Mouse (Mus musculus): Measurements from ENCODE around the gene Upp2. TPM values are rescaled to one million over a fixed set of nuclear protein-coding genes. Genes with fewer than 3 reads are reported as not detected.

Upp2 gene
- total RNA-seq, 1 experiment: 0.67 TPM

DNA sequence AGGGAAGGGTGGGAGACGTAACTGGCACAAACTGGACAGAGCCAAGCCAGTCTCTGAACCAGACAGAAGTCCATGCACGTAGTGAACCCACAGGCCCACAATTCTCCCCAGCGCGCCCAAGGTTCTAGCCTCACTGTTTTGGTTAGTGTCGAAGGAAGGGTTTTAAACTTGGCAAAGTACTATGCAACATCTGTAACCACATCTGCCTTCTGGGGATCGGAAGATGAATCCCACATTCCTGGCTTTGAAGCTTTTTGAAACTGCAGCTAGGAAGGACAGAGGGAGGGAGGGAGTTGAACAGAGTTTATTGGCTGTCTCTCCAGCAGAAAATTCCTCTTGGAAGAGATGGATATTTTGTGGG lies 1.1 kb upstream of the Upp2 start:
- Histone ChIP-seq H3K9ac (ENCODE audit: insufficient read depth, low read depth, low read length, poor library complexity, severe bottlenecking) (peak overlapping the region; percentile 33; the same call in 1 of the 2 replicates), H3K4me1 (ENCODE audit: control insufficient read depth in 2 of 2, insufficient read depth in 2 of 2, low read length in 2 of 2, poor library complexity in 1 of 2) (peaks cover 6 to 12% of the 10 kb centered on the region in 2 experiments; a peak in 3 of 4 replicates), H3K36me3 (ENCODE audit: control insufficient read depth, insufficient read depth, low read length, poor library complexity, severe bottlenecking) (no peaks in the 10 kb centered on the region), H3K4me3 (ENCODE audit: insufficient read depth in 1 of 2, low read depth in 1 of 2, low read length in 2 of 2, poor library complexity in 1 of 2, severe bottlenecking in 1 of 2) (peak overlapping the region; percentile 89 to 93), H3K9me3 (ENCODE audit: control insufficient read depth, insufficient read depth, low read depth, low read length) (no peaks in the 10 kb centered on the region), H3K27ac (ENCODE audit: insufficient read depth, low read depth, low read length, poor library complexity, severe bottlenecking) (no peak overlapping the region; the same call in 1 of the 2 replicates)
- TF ChIP-seq HCFC1 (IDR thresholded peaks at IDR 0.05; ENCODE audit: borderline replicate concordance, insufficient read depth, low read length) (no peak), CHD2 (IDR thresholded peaks at IDR 0.05; ENCODE audit: low read depth, low read length) (no peak), ZNF384 (IDR thresholded peaks at IDR 0.05; ENCODE audit: low read depth, low read length) (no peak), MAFK (IDR thresholded peaks at IDR 0.05; ENCODE audit: insufficient read depth, low read depth, low read length) (no peak), ZC3H11A (IDR thresholded peaks at IDR 0.05; ENCODE audit: borderline replicate concordance, low read depth, low read length) (no peak)
- in situ Hi-C loops (cut with MboI; ENCODE audit: low sequenced_read_pairs in 2 of 2, unreplicated experiment in 2 of 2): no loop called here
- no peak for DNase-seq (ENCODE audit: low read depth, low spot score)

DNA sequence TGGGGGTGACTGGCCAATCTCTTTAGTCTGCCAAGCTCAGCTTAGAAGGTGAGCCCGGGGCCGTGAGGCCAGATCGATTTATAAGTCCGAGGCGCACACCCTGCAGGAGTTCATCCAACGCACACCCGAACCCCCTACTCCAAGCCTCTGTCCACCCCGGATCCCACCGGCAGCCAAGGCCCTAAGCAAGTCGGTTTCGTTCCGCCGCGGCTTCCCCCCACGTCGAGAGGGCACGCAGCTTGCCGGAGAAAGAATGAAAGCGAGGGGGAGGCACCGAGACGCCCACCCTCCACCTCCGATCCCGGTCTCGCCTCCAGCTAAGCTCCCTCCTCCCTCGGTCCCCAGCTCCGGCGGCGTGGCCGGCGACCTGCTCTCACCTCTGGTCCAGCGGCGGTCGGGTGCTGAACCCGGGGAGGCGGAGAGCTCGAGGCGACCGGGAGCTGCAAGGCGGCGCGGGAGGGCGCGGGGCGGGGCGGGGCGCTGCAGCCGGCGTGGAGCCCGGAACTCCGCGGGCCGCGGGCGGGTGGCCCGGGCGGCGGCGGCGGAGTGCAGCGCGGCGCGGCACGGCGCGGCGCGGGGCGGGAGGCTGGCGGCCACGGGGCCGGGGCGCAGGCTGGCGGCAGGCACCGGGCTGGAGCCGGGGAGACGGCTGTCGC lies 560 bp upstream of the Upp2 start:
- peak overlapping the region; percentile 81 for H3K9ac ChIP-seq (ENCODE audit: insufficient read depth, low read depth, low read length, poor library complexity, severe bottlenecking)
- DNase-seq (ENCODE audit: low read depth, low spot score): no peak
- H3K4me3 ChIP-seq (ENCODE audit: insufficient read depth in 1 of 2, low read depth in 1 of 2, low read length in 2 of 2, poor library complexity in 1 of 2, severe bottlenecking in 1 of 2): peak overlapping the region; percentile 89 to 93
- H3K36me3 ChIP-seq (ENCODE audit: control insufficient read depth, insufficient read depth, low read length, poor library complexity, severe bottlenecking): no peaks in the 10 kb centered on the region
- H3K4me1 ChIP-seq (ENCODE audit: control insufficient read depth in 2 of 2, insufficient read depth in 2 of 2, low read length in 2 of 2, poor library complexity in 1 of 2): peaks cover 6 to 12% of the 10 kb centered on the region in 2 experiments; a peak in 3 of 4 replicates
- no peak for TF ChIP-seq ZNF384 (IDR thresholded peaks at IDR 0.05; ENCODE audit: low read depth, low read length)
- no peak for TF ChIP-seq MAFK (IDR thresholded peaks at IDR 0.05; ENCODE audit: insufficient read depth, low read depth, low read length)
- no peak for TF ChIP-seq HCFC1 (IDR thresholded peaks at IDR 0.05; ENCODE audit: borderline replicate concordance, insufficient read depth, low read length)
- TF ChIP-seq CHD2 (IDR thresholded peaks at IDR 0.05; ENCODE audit: low read depth, low read length): no peak
- TF ChIP-seq ZC3H11A (IDR thresholded peaks at IDR 0.05; ENCODE audit: borderline replicate concordance, low read depth, low read length): no peak
- no peaks in the 10 kb centered on the region for H3K9me3 ChIP-seq (ENCODE audit: control insufficient read depth, insufficient read depth, low read depth, low read length)
- H3K27ac ChIP-seq (ENCODE audit: insufficient read depth, low read depth, low read length, poor library complexity, severe bottlenecking): no peak overlapping the region
- in situ Hi-C loops (cut with MboI; ENCODE audit: low sequenced_read_pairs in 2 of 2, unreplicated experiment in 2 of 2): no loop called here

DNA sequence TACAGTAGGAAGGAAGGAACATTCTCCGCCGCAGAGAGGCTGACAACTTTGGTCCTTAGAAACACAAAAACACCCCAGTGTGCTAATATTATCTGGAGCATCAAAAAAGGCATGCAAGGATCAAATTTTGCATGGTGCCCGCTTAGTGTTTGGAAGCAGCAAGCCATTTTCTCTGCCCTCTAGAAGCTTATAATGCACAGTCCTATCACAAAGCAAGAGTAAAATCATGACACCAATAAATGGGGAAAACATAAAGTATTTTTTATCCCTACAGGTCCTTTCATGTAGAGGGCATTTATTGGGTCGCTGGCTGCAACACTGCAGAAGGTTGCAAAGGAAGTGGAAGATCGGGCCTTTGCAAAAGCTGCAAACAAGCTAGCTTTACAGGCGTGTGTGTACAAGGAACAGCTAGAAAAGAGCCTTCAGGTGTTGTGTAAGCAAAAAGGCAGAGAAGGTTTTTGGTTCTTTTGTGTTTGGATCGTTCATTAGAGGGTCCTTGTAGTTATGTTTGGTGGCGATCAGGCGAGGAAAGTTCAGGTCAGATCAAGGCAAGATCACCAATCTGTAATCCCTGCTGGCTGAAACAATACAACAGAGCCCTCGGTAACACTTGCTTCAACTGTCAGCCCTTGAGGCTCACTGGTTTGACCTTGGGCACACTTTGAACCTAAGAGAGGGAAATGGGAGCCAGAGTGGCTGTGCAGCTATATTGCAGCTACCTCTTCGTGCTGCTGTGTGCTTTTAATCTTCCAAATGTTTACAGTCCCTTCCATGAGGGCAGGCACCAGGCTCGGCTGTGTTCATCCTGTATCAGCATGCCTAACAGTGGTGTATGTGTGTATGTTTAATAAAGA lies 995 bp downstream of the Upp2 start:
- Histone ChIP-seq H3K9me3 (ENCODE audit: control insufficient read depth, insufficient read depth, low read depth, low read length) (no peaks in the 10 kb centered on the region), H3K4me1 (ENCODE audit: control insufficient read depth in 2 of 2, insufficient read depth in 2 of 2, low read length in 2 of 2, poor library complexity in 1 of 2) (peaks cover 6 to 12% of the 10 kb centered on the region in 2 experiments; a peak in 3 of 4 replicates), H3K4me3 (ENCODE audit: insufficient read depth in 1 of 2, low read depth in 1 of 2, low read length in 2 of 2, poor library complexity in 1 of 2, severe bottlenecking in 1 of 2) (peak overlapping the region; percentile 89 to 93), H3K27ac (ENCODE audit: insufficient read depth, low read depth, low read length, poor library complexity, severe bottlenecking) (no peak overlapping the region), H3K9ac (ENCODE audit: insufficient read depth, low read depth, low read length, poor library complexity, severe bottlenecking) (no peak overlapping the region), H3K36me3 (ENCODE audit: control insufficient read depth, insufficient read depth, low read length, poor library complexity, severe bottlenecking) (no peaks in the 10 kb centered on the region)
- no peak for DNase-seq (ENCODE audit: low read depth, low spot score)
- TF ChIP-seq CHD2 (IDR thresholded peaks at IDR 0.05; ENCODE audit: low read depth, low read length) (no peak), HCFC1 (IDR thresholded peaks at IDR 0.05; ENCODE audit: borderline replicate concordance, insufficient read depth, low read length) (no peak), ZC3H11A (IDR thresholded peaks at IDR 0.05; ENCODE audit: borderline replicate concordance, low read depth, low read length) (no peak), MAFK (IDR thresholded peaks at IDR 0.05; ENCODE audit: insufficient read depth, low read depth, low read length) (no peak), ZNF384 (IDR thresholded peaks at IDR 0.05; ENCODE audit: low read depth, low read length) (no peak)
- in situ Hi-C loops (cut with MboI; ENCODE audit: low sequenced_read_pairs in 2 of 2, unreplicated experiment in 2 of 2): no loop called here

DNA sequence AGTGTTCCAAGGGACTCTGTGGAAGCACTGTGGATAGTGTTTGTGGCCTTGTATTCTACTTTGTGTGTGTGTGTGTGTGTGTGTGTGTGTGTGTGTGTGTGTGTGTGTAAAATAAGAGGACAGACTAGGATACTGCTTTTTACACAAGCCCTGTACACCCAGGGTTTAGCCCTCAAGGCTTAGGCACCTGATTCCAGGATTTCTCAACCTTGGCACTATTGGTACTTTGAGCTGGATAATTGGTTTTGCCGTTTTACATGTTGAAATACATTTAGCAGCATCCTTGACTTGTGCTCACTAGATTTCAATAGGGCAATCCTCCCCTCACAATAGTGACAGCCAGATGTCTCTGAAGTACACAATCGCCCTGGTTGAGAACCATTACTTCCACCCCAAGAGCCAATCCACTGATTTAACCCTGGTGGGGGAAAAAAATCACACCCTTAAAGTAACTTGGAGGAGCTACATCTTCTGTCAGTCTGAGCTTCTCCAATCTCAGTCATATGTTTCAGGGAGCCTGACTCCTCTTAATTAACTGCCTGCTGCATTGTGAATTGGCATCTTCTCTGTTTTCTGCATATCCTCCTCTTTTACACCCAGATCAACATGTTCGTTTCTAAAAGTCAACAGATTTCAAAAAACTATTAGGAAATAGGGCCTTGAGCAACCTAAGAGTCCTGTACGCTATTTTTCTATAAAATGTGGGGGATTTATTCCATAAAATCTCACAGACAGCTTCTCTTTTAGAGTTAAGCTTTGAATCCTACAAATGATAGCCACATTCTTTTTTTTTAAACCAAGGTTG lies 1.9 kb downstream of the Upp2 start:
- no peaks in the 10 kb centered on the region for H3K36me3 ChIP-seq (ENCODE audit: control insufficient read depth, insufficient read depth, low read length, poor library complexity, severe bottlenecking)
- H3K9me3 ChIP-seq (ENCODE audit: control insufficient read depth, insufficient read depth, low read depth, low read length): no peaks in the 10 kb centered on the region
- TF ChIP-seq HCFC1 (IDR thresholded peaks at IDR 0.05; ENCODE audit: borderline replicate concordance, insufficient read depth, low read length): no peak
- no peak for TF ChIP-seq ZNF384 (IDR thresholded peaks at IDR 0.05; ENCODE audit: low read depth, low read length)
- H3K4me3 ChIP-seq (ENCODE audit: insufficient read depth in 1 of 2, low read depth in 1 of 2, low read length in 2 of 2, poor library complexity in 1 of 2, severe bottlenecking in 1 of 2): no peak overlapping the region
- peaks cover 6 to 12% of the 10 kb centered on the region in 2 experiments; a peak in 3 of 4 replicates for H3K4me1 ChIP-seq (ENCODE audit: control insufficient read depth in 2 of 2, insufficient read depth in 2 of 2, low read length in 2 of 2, poor library complexity in 1 of 2)
- in situ Hi-C loops (cut with MboI; ENCODE audit: low sequenced_read_pairs in 2 of 2, unreplicated experiment in 2 of 2): no loop called here
- no peak overlapping the region for H3K27ac ChIP-seq (ENCODE audit: insufficient read depth, low read depth, low read length, poor library complexity, severe bottlenecking)
- DNase-seq (ENCODE audit: low read depth, low spot score): no peak
- no peak overlapping the region for H3K9ac ChIP-seq (ENCODE audit: insufficient read depth, low read depth, low read length, poor library complexity, severe bottlenecking)
